Mouse (Mus musculus): ENCODE measurements at regions not wholly inside any gene's neighbourhood (a gene's known extent, or its start where the extent isn't known, plus 50 kb on each side); places are given as distances from the start of the nearest gene placed in this dataset.

DNA sequence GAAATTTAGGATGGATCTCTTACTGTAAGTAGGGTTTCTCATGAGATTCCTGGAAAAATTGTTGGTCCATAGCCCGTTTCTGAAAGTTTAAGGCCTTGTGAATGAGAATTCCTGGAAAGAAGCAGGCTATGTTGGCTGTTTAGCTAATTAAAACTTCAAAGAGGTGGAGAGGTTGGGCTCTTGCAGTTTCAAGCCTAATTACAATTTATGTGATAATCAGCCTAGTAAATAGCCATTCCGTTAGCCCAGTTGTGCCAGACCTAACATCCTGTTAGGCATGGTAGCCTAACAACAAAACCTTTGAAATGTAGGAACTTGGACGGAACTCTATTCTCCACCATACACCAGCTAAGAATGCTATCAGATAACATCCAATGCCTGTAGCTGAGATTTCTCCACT lies 235.0 kb downstream of the Fam43a start:
- Histone ChIP-seq H3K4me3 (ENCODE audit: extremely low read depth, insufficient read depth, insufficient read length) (no peak overlapping the region), H3K36me3 (ENCODE audit: control insufficient read depth, insufficient read depth, low read length) (no peaks in the 10 kb centered on the region), H3K27me3 (ENCODE audit: control insufficient read depth, insufficient read depth, low read length) (no peaks in the 10 kb centered on the region), H3K27ac (ENCODE audit: insufficient read depth, low read length) (no peak overlapping the region), H3K4me1 (ENCODE audit: control insufficient read depth, insufficient read depth, insufficient read length) (peaks cover 8% of the 10 kb centered on the region; the same call in 1 of the 2 replicates)
- no peak for DNase-seq (ENCODE audit: low read depth in 1 of 2, low spot score in 2 of 2)
- 86% methylated on average over 3 of the region's 3 CpGs for WGBS
- TF ChIP-seq POLR2A (IDR thresholded peaks at IDR 0.05; ENCODE audit: low read depth, low read length) (no peak), CTCF (IDR thresholded peaks at IDR 0.05; ENCODE audit: extremely low read depth, insufficient read depth, insufficient read length, insufficient replicate concordance) (no peak)

DNA sequence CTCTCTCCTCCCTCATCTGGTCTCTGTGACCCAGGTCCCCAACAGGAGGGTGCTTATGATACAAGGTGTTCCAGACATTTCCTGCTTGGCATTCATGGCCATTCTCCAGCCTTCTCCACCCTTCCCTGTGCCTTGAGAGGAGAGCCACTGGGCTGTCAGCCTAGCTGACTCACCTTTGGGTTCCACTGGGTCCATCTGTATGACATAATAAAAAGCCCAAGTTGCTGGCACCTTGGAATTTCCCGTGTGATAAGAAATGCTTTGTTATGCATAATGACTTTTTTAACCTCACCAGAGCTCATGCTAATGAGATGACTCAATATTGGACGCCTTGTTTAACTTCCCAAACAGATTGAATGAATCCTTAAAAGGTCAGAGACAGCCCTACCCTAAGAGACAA lies 236.2 kb downstream of the Fam43a start:
- no peak overlapping the region for H3K27ac ChIP-seq (ENCODE audit: insufficient read depth, low read length)
- DNase-seq (ENCODE audit: low read depth in 1 of 2, low spot score in 2 of 2): no peak
- WGBS: 31% methylated on average over 2 of the region's 2 CpGs

DNA sequence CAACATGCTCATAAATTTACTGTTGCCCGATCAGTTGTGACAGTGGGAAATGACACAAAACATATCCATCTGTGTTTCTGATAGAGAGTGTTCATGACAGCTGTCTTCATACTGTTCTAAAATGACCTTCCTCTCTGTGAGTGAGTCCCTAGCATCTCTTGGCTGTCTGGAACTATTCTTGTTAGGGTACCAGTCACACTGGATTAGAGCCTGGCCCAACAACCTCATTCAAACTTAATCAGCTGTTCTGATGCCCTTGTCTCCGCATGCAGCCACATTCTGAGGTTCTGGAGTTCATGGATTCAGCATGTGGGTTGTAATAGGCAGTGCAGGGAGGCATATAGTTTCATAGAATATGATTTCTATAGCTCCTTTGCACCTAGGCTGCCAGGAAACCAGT lies 238.4 kb downstream of the Xxylt1 start:
- Histone ChIP-seq H3K4me1 (ENCODE audit: control insufficient read depth, insufficient read depth, insufficient read length) (no peaks in the 10 kb centered on the region), H3K36me3 (ENCODE audit: control insufficient read depth, insufficient read depth, low read length) (no peaks in the 10 kb centered on the region), H3K4me3 (ENCODE audit: extremely low read depth, insufficient read depth, insufficient read length) (no peak overlapping the region), H3K27me3 (ENCODE audit: control insufficient read depth, insufficient read depth, low read length) (no peaks in the 10 kb centered on the region), H3K27ac (ENCODE audit: insufficient read depth, low read length) (no peak overlapping the region)
- no peak for DNase-seq (ENCODE audit: low read depth in 1 of 2, low spot score in 2 of 2)
- WGBS: 92% methylated on average over 2 of the region's 2 CpGs
- TF ChIP-seq POLR2A (IDR thresholded peaks at IDR 0.05; ENCODE audit: low read depth, low read length) (no peak), CTCF (IDR thresholded peaks at IDR 0.05; ENCODE audit: extremely low read depth, insufficient read depth, insufficient read length, insufficient replicate concordance) (no peak)

More for the DNA sequence above, 236.2 kb downstream of the Fam43a start:
- Histone ChIP-seq H3K36me3 (ENCODE audit: control insufficient read depth, insufficient read depth, low read length) (no peaks in the 10 kb centered on the region), H3K4me3 (ENCODE audit: extremely low read depth, insufficient read depth, insufficient read length) (no peak overlapping the region), H3K4me1 (ENCODE audit: control insufficient read depth, insufficient read depth, insufficient read length) (peaks cover 8% of the 10 kb centered on the region; the same call in 1 of the 2 replicates), H3K27me3 (ENCODE audit: control insufficient read depth, insufficient read depth, low read length) (no peaks in the 10 kb centered on the region)
- TF ChIP-seq CTCF (IDR thresholded peaks at IDR 0.05; ENCODE audit: extremely low read depth, insufficient read depth, insufficient read length, insufficient replicate concordance) (no peak), POLR2A (IDR thresholded peaks at IDR 0.05; ENCODE audit: low read depth, low read length) (no peak)

GRCm38 (mm10) chr16:30852595-30852994 lies 228.6 kb downstream of the Xxylt1 start:
- Histone ChIP-seq H3K27me3 (ENCODE audit: control insufficient read depth, insufficient read depth, low read length) (no peaks in the 10 kb centered on the region), H3K4me1 (ENCODE audit: control insufficient read depth, insufficient read depth, insufficient read length) (no peaks in the 10 kb centered on the region), H3K4me3 (ENCODE audit: extremely low read depth, insufficient read depth, insufficient read length) (no peak overlapping the region), H3K27ac (ENCODE audit: insufficient read depth, low read length) (no peak overlapping the region), H3K36me3 (ENCODE audit: control insufficient read depth, insufficient read depth, low read length) (no peaks in the 10 kb centered on the region)
- 89% methylated on average over 1 of the region's 1 CpGs for WGBS
- no peak for DNase-seq (ENCODE audit: low read depth in 1 of 2, low spot score in 2 of 2)
- TF ChIP-seq POLR2A (IDR thresholded peaks at IDR 0.05; ENCODE audit: low read depth, low read length): no peak
- TF ChIP-seq CTCF (IDR thresholded peaks at IDR 0.05; ENCODE audit: extremely low read depth, insufficient read depth, insufficient read length, insufficient replicate concordance): no peak

DNA sequence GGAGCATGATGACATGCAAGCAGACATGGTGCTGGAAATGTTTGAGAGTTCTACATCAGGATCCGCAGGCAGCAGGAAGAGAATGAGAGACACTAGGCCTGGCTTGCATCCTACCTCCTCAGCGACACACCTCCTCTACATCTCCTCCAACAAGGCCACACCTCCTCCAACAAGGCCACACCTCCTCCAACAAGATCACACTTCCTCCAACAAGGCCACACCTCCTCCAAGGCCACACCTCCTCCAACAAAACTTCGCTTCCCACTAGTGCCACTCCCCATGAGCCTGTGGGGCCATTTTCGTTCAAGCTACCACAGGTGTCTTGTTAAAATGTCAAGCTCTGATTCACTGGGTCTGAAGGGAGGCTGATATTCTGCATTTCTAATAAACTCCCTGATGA lies 226.5 kb downstream of the Xxylt1 start:
- no peak overlapping the region for H3K27ac ChIP-seq (ENCODE audit: insufficient read depth, low read length)

GRCm38 (mm10) chr16:30857656-30858055 lies 223.6 kb downstream of the Xxylt1 start:
- no peak overlapping the region for H3K27ac ChIP-seq (ENCODE audit: insufficient read depth, low read length)
- no peaks in the 10 kb centered on the region for H3K4me1 ChIP-seq (ENCODE audit: control insufficient read depth, insufficient read depth, insufficient read length)
- H3K36me3 ChIP-seq (ENCODE audit: control insufficient read depth, insufficient read depth, low read length): no peaks in the 10 kb centered on the region
- 74% methylated on average over 2 of the region's 2 CpGs for WGBS
- TF ChIP-seq POLR2A (IDR thresholded peaks at IDR 0.05; ENCODE audit: low read depth, low read length) (no peak), CTCF (IDR thresholded peaks at IDR 0.05; ENCODE audit: extremely low read depth, insufficient read depth, insufficient read length, insufficient replicate concordance) (no peak)
- DNase-seq (ENCODE audit: low read depth in 1 of 2, low spot score in 2 of 2): no peak
- H3K4me3 ChIP-seq (ENCODE audit: extremely low read depth, insufficient read depth, insufficient read length): no peak overlapping the region
- no peaks in the 10 kb centered on the region for H3K27me3 ChIP-seq (ENCODE audit: control insufficient read depth, insufficient read depth, low read length)

More for the DNA sequence above, 226.5 kb downstream of the Xxylt1 start:
- H3K4me1 ChIP-seq (ENCODE audit: control insufficient read depth, insufficient read depth, insufficient read length): no peaks in the 10 kb centered on the region
- H3K27me3 ChIP-seq (ENCODE audit: control insufficient read depth, insufficient read depth, low read length): no peaks in the 10 kb centered on the region
- H3K4me3 ChIP-seq (ENCODE audit: extremely low read depth, insufficient read depth, insufficient read length): no peak overlapping the region
- no peak for TF ChIP-seq POLR2A (IDR thresholded peaks at IDR 0.05; ENCODE audit: low read depth, low read length)
- TF ChIP-seq CTCF (IDR thresholded peaks at IDR 0.05; ENCODE audit: extremely low read depth, insufficient read depth, insufficient read length, insufficient replicate concordance): no peak
- no peak for DNase-seq (ENCODE audit: low read depth in 1 of 2, low spot score in 2 of 2)
- 81% methylated on average over 4 of the region's 4 CpGs for WGBS
- no peaks in the 10 kb centered on the region for H3K36me3 ChIP-seq (ENCODE audit: control insufficient read depth, insufficient read depth, low read length)

GRCm38 (mm10) chr16:30869136-30869909 lies 211.9 kb downstream of the Xxylt1 start:
- H3K4me3 ChIP-seq (ENCODE audit: extremely low read depth, insufficient read depth, insufficient read length): no peak overlapping the region
- H3K36me3 ChIP-seq (ENCODE audit: control insufficient read depth, insufficient read depth, low read length): no peaks in the 10 kb centered on the region
- TF ChIP-seq CTCF (IDR thresholded peaks at IDR 0.05; ENCODE audit: extremely low read depth, insufficient read depth, insufficient read length, insufficient replicate concordance): no peak
- TF ChIP-seq POLR2A (IDR thresholded peaks at IDR 0.05; ENCODE audit: low read depth, low read length): no peak
- DNase-seq (ENCODE audit: low read depth in 1 of 2, low spot score in 2 of 2): no peak
- no peaks in the 10 kb centered on the region for H3K27me3 ChIP-seq (ENCODE audit: control insufficient read depth, insufficient read depth, low read length)
- H3K4me1 ChIP-seq (ENCODE audit: control insufficient read depth, insufficient read depth, insufficient read length): no peaks in the 10 kb centered on the region; the same call in 1 of the 2 replicates
- WGBS: 82% methylated on average over 7 of the region's 7 CpGs
- no peak overlapping the region for H3K27ac ChIP-seq (ENCODE audit: insufficient read depth, low read length)

Measured in spleen, adult 2 months (tissue).